Mouse (Mus musculus) heart, adult 2 months (tissue): ENCODE measurements at regions not wholly inside any gene's neighbourhood (a gene's known extent, or its start where the extent isn't known, plus 50 kb on each side); places are given as distances from the start of the nearest gene placed in this dataset.

Source experiments
- DNase-seq, 2 experiments: peaks; one replicate each; pipeline ENCODE4 v3.0.0; 2021
- H3K27ac ChIP-seq: fragments of 200-600 bp; 2 replicates; pipeline ENCODE4 v1.8.1; 2022
- H3K27me3 ChIP-seq: fragments of 200-500 bp; 2 replicates; pipeline ENCODE4 v1.6.1; 2012; ENCODE audit warnings: mild to moderate bottlenecking, low read length, inconsistent platforms, mixed read lengths; ENCODE audit not compliant: control insufficient read depth, insufficient read depth
- H3K36me3 ChIP-seq: fragments of 200-500 bp; 2 replicates; pipeline ENCODE4 v1.6.1; 2012; ENCODE audit warnings: low read length, inconsistent platforms; ENCODE audit not compliant: control insufficient read depth, insufficient read depth
- H3K4me1 ChIP-seq: fragments of 200-500 bp; 2 replicates; pipeline ENCODE4 v1.6.1; 2011; ENCODE audit warnings: low read length; ENCODE audit not compliant: control insufficient read depth, insufficient read depth
- H3K4me3 ChIP-seq: fragments of 200-600 bp; 2 replicates; pipeline ENCODE4 v1.8.1; 2022
- H3K79me2 ChIP-seq: fragments of 200-500 bp; replicated peaks from 2 replicates; pipeline ENCODE4 v1.6.1; 2012; ENCODE audit warnings: mild to moderate bottlenecking, inconsistent platforms, low read length, moderate library complexity, mixed read lengths; ENCODE audit not compliant: control insufficient read depth, insufficient read depth
- H3K9ac ChIP-seq: fragments of 200-500 bp; 2 replicates; pipeline ENCODE4 v1.6.1; 2012; ENCODE audit warnings: low read depth, mild to moderate bottlenecking, control low read depth, inconsistent platforms, low read length, mixed read lengths
- CTCF ChIP-seq: fragments of 200-600 bp; IDR thresholded peaks from 2 replicates; pipeline ENCODE4 v1.8.1; 2022; ENCODE audit warnings: antibody characterized with exemption, mild to moderate bottlenecking, moderate library complexity
- EP300 ChIP-seq: fragments of 200-500 bp; IDR thresholded peaks from 2 replicates; pipeline ENCODE4 v1.6.1; 2011; ENCODE audit warnings: low read depth, low read length, control low read depth; ENCODE audit not compliant: insufficient read depth
- POLR2A ChIP-seq: fragments of 200-500 bp; IDR thresholded peaks from 2 replicates; pipeline ENCODE4 v1.6.1; 2011; ENCODE audit warnings: mild to moderate bottlenecking, low read depth, low read length, control low read depth; ENCODE audit not compliant: insufficient read depth
- WGBS: fragments of 180-500 bp; shearing (Covaris S2); methylation state at CpG from one replicate; pipeline ENCODE4 v1.1.7; 2018; 5-methylcytosine and 5-hydroxymethylcytosine counted together
- intact Hi-C: fragments of 180-260 bp; cut with DNase I; formaldehyde crosslinking; loops from one replicate; pipeline ENCODE4 v1.15.1; 2025

- no peak for DNase-seq
- intact Hi-C loops = no loop called here
- Histone ChIP-seq H3K27ac (no peak overlapping the region), H3K4me1 (no peaks in the 10 kb centered on the region), H3K9ac (no peak overlapping the region), H3K27me3 (no peaks in the 10 kb centered on the region), H3K36me3 (no peaks in the 10 kb centered on the region), H3K4me3 (no peak overlapping the region), H3K79me2 (no peaks in the 10 kb centered on the region)
- TF ChIP-seq CTCF = no peak
- no peak for TF ChIP-seq POLR2A
- TF ChIP-seq EP300 = no peak
- WGBS = 48% methylated on average over 5 of the region's 5 CpGs
Measured at GRCm38 (mm10) chr4:142362071-142362470, 122.9 kb upstream of the Kazn start.

GRCm38 (mm10) chr4:142358866-142359265 lies 119.7 kb upstream of the Kazn start:
- Histone ChIP-seq H3K27me3 (no peaks in the 10 kb centered on the region), H3K27ac (no peak overlapping the region), H3K9ac (no peak overlapping the region), H3K4me1 (no peaks in the 10 kb centered on the region), H3K79me2 (no peaks in the 10 kb centered on the region), H3K36me3 (no peaks in the 10 kb centered on the region), H3K4me3 (no peak overlapping the region)
- TF ChIP-seq POLR2A (no peak), CTCF (no peak), EP300 (no peak)
- intact Hi-C loops = no loop called here
- 49% methylated on average over 13 of the region's 13 CpGs for WGBS
- DNase-seq = no peak

GRCm38 (mm10) chr4:142355387-142355786 lies 116.2 kb upstream of the Kazn start:
- Histone ChIP-seq H3K79me2 (no peaks in the 10 kb centered on the region), H3K4me1 (no peaks in the 10 kb centered on the region), H3K27ac (no peak overlapping the region), H3K9ac (no peak overlapping the region), H3K36me3 (no peaks in the 10 kb centered on the region), H3K27me3 (no peaks in the 10 kb centered on the region), H3K4me3 (no peak overlapping the region)
- intact Hi-C loops = no loop called here
- DNase-seq = no peak
- TF ChIP-seq CTCF = no peak
- TF ChIP-seq POLR2A = no peak
- TF ChIP-seq EP300 = no peak
- WGBS = 85% methylated on average over 8 of the region's 8 CpGs

- no peaks in the 10 kb centered on the region for H3K4me1 ChIP-seq
- WGBS = 74% methylated on average over 7 of the region's 7 CpGs
- H3K4me3 ChIP-seq = no peak overlapping the region
- H3K27me3 ChIP-seq = no peaks in the 10 kb centered on the region
- no peaks in the 10 kb centered on the region for H3K79me2 ChIP-seq
- no peak overlapping the region for H3K9ac ChIP-seq
- no peak for TF ChIP-seq EP300
- no peak for TF ChIP-seq POLR2A
- no peak for TF ChIP-seq CTCF
- no peak overlapping the region for H3K27ac ChIP-seq
- no peaks in the 10 kb centered on the region for H3K36me3 ChIP-seq
- no peak for DNase-seq
- intact Hi-C loops = no loop called here
Measured at GRCm38 (mm10) chr4:142353526-142353925, 114.3 kb upstream of the Kazn start.

- no peak overlapping the region for H3K9ac ChIP-seq
- H3K36me3 ChIP-seq = no peaks in the 10 kb centered on the region
- intact Hi-C loops = no loop called here
- H3K27ac ChIP-seq = no peak overlapping the region
- no peaks in the 10 kb centered on the region for H3K79me2 ChIP-seq
- 70% methylated on average over 3 of the region's 3 CpGs for WGBS
- H3K4me3 ChIP-seq = no peak overlapping the region
- DNase-seq = no peak
- no peaks in the 10 kb centered on the region for H3K4me1 ChIP-seq
- TF ChIP-seq EP300 (no peak), POLR2A (no peak), CTCF (no peak)
- no peaks in the 10 kb centered on the region for H3K27me3 ChIP-seq
Measured at GRCm38 (mm10) chr4:142351831-142352230, 112.6 kb upstream of the Kazn start.

DNA sequence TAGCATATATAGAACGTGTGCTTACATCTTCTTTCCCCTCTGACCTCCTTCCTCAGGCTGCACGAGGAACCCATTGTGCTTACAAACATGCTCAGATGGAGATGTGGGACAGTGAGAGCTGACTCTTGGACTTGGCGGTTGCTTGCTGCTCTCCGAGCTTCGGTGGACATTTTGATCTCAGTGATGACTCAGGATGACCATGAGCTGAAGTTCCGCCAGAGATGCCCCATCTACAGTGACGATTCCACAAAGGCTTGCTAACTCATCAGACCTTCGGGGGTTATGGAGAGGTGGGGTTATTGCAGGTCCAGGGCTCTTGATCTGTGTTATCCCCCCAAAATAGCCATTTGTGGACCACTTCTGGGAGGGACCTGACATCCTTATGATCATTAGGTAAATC lies 111.8 kb upstream of the Kazn start:
- H3K27ac ChIP-seq = no peak overlapping the region
- no peak overlapping the region for H3K9ac ChIP-seq
- 80% methylated on average over 8 of the region's 8 CpGs for WGBS
- TF ChIP-seq EP300 (no peak), CTCF (no peak), POLR2A (no peak)
- no peak overlapping the region for H3K4me3 ChIP-seq
- H3K27me3 ChIP-seq = no peaks in the 10 kb centered on the region
- no peak for DNase-seq
- H3K4me1 ChIP-seq = no peaks in the 10 kb centered on the region
- H3K79me2 ChIP-seq = no peaks in the 10 kb centered on the region
- H3K36me3 ChIP-seq = no peaks in the 10 kb centered on the region
- intact Hi-C loops = no loop called here
